Mouse (Mus musculus): ENCODE measurements around the gene Tspyl1. TPM values are rescaled to one million over a fixed set of nuclear protein-coding genes. Genes with fewer than 3 reads are reported as not detected.

Tspyl1 gene
- polyA plus RNA-seq, 1 experiment from 2014 or later: 70.1 TPM

- DNase-seq (ENCODE audit: low spot score) (peak; percentile 30), ATAC-seq (replicated peaks; ENCODE audit: low FRiP score, low read depth) (no peak; the same call in 1 of the 2 replicates)
- Histone ChIP-seq H3K27ac (no peak overlapping the region), H3K4me2 (ENCODE audit: low read length) (peak overlapping the region; percentile 23; the same call in 1 of the 2 replicates), H3K9me3 (replicated peaks; ENCODE audit: low read length) (no peaks in the 10 kb centered on the region), H3K4me3 (replicated peaks; ENCODE audit: low read depth, low read length) (no peak overlapping the region), H3K36me3 (ENCODE audit: insufficient read depth, low read length) (peaks cover 8% of the 10 kb centered on the region; the same call in 1 of the 2 replicates), H3K27me3 (ENCODE audit: insufficient read depth, low read length) (no peaks in the 10 kb centered on the region), H3K4me1 (replicated peaks; ENCODE audit: insufficient read depth, low read length) (no peaks in the 10 kb centered on the region), H3K9ac (ENCODE audit: low read depth, low read length) (no peak overlapping the region)
- 5% methylated on average over 3 of the region's 3 CpGs for WGBS
- TF ChIP-seq CTCF (IDR thresholded peaks at IDR 0.05; ENCODE audit: low read depth): no peak
Measured at GRCm38 (mm10) chr10:34316571-34317216, 34.7 kb downstream of the Tspyl1 start.

DNA sequence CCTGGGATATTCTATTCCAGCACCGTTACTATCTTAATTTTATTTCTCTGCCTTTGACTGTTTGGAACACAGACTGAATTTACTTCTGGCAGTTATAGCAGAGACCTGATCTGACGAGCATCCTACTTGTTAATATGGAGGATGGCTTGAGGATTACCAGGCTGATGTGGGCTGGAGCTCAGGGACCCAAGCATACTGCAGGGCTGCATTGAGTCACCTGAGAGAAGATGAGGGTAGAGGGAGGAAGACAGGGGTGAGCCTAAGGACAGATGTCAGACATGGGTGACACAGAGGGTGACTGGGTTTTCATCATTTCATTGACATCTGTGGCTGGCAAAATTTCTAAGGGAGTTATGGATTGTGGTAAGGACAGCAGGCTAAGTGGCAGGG lies 35.2 kb downstream of the Tspyl1 start:
- H3K9ac ChIP-seq (ENCODE audit: low read depth, low read length): no peak overlapping the region
- no peak for DNase-seq (ENCODE audit: low spot score)
- H3K9me3 ChIP-seq (replicated peaks; ENCODE audit: low read length): no peaks in the 10 kb centered on the region
- H3K4me1 ChIP-seq (replicated peaks; ENCODE audit: insufficient read depth, low read length): no peaks in the 10 kb centered on the region
- peaks cover 11% of the 10 kb centered on the region; the same call in 1 of the 2 replicates for H3K36me3 ChIP-seq (ENCODE audit: insufficient read depth, low read length)
- 42% methylated on average over 2 of the region's 2 CpGs for WGBS
- no peak overlapping the region for H3K4me3 ChIP-seq (replicated peaks; ENCODE audit: low read depth, low read length)
- no peak overlapping the region for H3K4me2 ChIP-seq (ENCODE audit: low read length)
- H3K27ac ChIP-seq: no peak overlapping the region
- TF ChIP-seq CTCF (IDR thresholded peaks at IDR 0.05; ENCODE audit: low read depth): no peak
- H3K27me3 ChIP-seq (ENCODE audit: insufficient read depth, low read length): no peaks in the 10 kb centered on the region
- no peak for ATAC-seq (replicated peaks; ENCODE audit: low FRiP score, low read depth)

GRCm38 (mm10) chr10:34320809-34321208 lies 38.8 kb downstream of the Tspyl1 start:
- DNase-seq (ENCODE audit: low spot score) (no peak), ATAC-seq (replicated peaks; ENCODE audit: low FRiP score, low read depth) (no peak)
- WGBS: 69% methylated on average over 2 of the region's 2 CpGs
- no peaks in the 10 kb centered on the region for H3K9me3 ChIP-seq (replicated peaks; ENCODE audit: low read length)
- H3K4me3 ChIP-seq (replicated peaks; ENCODE audit: low read depth, low read length): no peak overlapping the region
- no peaks in the 10 kb centered on the region for H3K4me1 ChIP-seq (replicated peaks; ENCODE audit: insufficient read depth, low read length)
- no peak overlapping the region for H3K27ac ChIP-seq
- no peaks in the 10 kb centered on the region for H3K27me3 ChIP-seq (ENCODE audit: insufficient read depth, low read length)
- no peak overlapping the region for H3K9ac ChIP-seq (ENCODE audit: low read depth, low read length)
- 0 out of 2 replicates have a peak, but pooled peaks cover 3% of the 10 kb centered on the region for H3K36me3 ChIP-seq (ENCODE audit: insufficient read depth, low read length)
- no peak for TF ChIP-seq CTCF (IDR thresholded peaks at IDR 0.05; ENCODE audit: low read depth)
- H3K4me2 ChIP-seq (ENCODE audit: low read length): no peak overlapping the region

DNA sequence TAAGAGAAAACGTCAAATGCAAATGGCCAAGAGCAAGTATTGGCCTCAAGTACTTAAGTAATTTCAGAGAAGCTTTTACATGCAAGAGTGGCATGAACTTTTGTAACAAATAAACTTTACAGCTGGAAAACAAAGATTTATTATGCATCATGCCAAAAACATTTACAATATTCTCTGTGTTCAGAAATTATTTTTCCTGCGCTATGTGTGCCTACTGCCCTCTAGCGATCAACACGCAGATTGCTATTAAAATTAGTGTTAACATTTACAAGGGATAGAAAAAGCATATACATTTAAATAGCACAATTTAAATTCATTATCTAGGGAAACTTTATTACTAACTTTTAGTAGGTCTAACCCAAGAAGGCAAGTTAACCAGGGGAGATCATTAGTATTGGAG lies 44.7 kb downstream of the Tspyl1 start:
- Histone ChIP-seq H3K27ac (no peak overlapping the region), H3K9me3 (replicated peaks; ENCODE audit: low read length) (no peaks in the 10 kb centered on the region), H3K4me3 (replicated peaks; ENCODE audit: low read depth, low read length) (no peak overlapping the region), H3K9ac (ENCODE audit: low read depth, low read length) (no peak overlapping the region), H3K4me1 (replicated peaks; ENCODE audit: insufficient read depth, low read length) (no peaks in the 10 kb centered on the region), H3K36me3 (ENCODE audit: insufficient read depth, low read length) (0 out of 2 replicates have a peak, but pooled peaks cover 3% of the 10 kb centered on the region), H3K27me3 (ENCODE audit: insufficient read depth, low read length) (no peaks in the 10 kb centered on the region), H3K4me2 (ENCODE audit: low read length) (no peak overlapping the region)
- ATAC-seq (replicated peaks; ENCODE audit: low FRiP score, low read depth): no peak
- TF ChIP-seq CTCF (IDR thresholded peaks at IDR 0.05; ENCODE audit: low read depth): peak; percentile 86
- peak; percentile 70 for DNase-seq (ENCODE audit: low spot score)
- WGBS: 16% methylated on average over 4 of the region's 4 CpGs

DNA sequence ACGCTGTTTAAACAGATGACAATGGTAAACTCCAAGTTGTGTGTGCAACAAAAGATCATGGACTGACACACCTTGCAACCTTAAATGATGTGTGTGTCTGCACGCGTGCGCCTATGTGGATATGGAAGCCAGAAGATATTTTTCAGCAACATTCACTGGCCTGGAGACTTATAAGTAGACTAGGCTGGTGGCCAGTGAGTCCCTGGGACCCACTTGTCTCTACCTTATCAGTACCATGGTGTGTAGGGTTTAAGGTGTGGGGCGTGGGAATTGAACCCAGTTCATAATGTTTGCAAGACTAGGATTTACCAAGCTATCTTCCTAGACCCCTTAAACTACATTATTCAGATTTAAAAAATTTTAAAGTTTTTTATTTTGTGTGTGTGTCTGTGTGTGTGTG lies 45.2 kb downstream of the Tspyl1 start:
- TF ChIP-seq CTCF (IDR thresholded peaks at IDR 0.05; ENCODE audit: low read depth): no peak
- Histone ChIP-seq H3K4me2 (ENCODE audit: low read length) (no peak overlapping the region), H3K36me3 (ENCODE audit: insufficient read depth, low read length) (no peaks in the 10 kb centered on the region), H3K9ac (ENCODE audit: low read depth, low read length) (no peak overlapping the region), H3K9me3 (replicated peaks; ENCODE audit: low read length) (no peaks in the 10 kb centered on the region), H3K4me3 (replicated peaks; ENCODE audit: low read depth, low read length) (no peak overlapping the region), H3K4me1 (replicated peaks; ENCODE audit: insufficient read depth, low read length) (no peaks in the 10 kb centered on the region), H3K27me3 (ENCODE audit: insufficient read depth, low read length) (no peaks in the 10 kb centered on the region), H3K27ac (no peak overlapping the region)
- no peak for DNase-seq (ENCODE audit: low spot score)
- ATAC-seq (replicated peaks; ENCODE audit: low FRiP score, low read depth): no peak
- WGBS: 70% methylated on average over 5 of the region's 5 CpGs

DNA sequence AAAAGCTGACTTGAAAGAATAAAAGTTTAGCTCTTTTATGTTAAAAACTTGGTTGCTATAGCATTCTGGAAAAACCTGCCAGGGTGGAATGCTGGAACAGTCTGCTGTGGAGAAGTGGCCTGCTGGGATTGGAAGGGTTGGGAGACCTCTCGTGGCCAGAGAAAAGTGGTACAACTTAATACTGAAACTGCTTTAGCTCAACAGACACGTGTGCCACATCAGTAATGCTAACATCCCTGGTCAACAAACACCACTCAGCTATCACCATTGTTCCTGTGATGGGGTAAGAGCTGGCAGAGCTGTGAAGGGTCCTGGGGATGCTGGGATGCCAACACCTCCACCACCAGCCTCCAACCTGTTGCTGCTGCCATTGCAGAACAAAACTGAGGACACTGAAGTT lies 46.3 kb downstream of the Tspyl1 start:
- no peaks in the 10 kb centered on the region for H3K4me1 ChIP-seq (replicated peaks; ENCODE audit: insufficient read depth, low read length)
- peak; percentile 81 for TF ChIP-seq CTCF (IDR thresholded peaks at IDR 0.05; ENCODE audit: low read depth)
- ATAC-seq (replicated peaks; ENCODE audit: low FRiP score, low read depth) (peak; percentile 63), DNase-seq (ENCODE audit: low spot score) (peak; percentile 79)
- H3K9me3 ChIP-seq (replicated peaks; ENCODE audit: low read length): no peaks in the 10 kb centered on the region
- H3K27ac ChIP-seq: no peak overlapping the region
- H3K27me3 ChIP-seq (ENCODE audit: insufficient read depth, low read length): no peaks in the 10 kb centered on the region
- no peaks in the 10 kb centered on the region for H3K36me3 ChIP-seq (ENCODE audit: insufficient read depth, low read length)
- WGBS: 0% methylated on average over 2 of the region's 2 CpGs
- H3K4me3 ChIP-seq (replicated peaks; ENCODE audit: low read depth, low read length): no peak overlapping the region
- no peak overlapping the region for H3K9ac ChIP-seq (ENCODE audit: low read depth, low read length)
- no peak overlapping the region for H3K4me2 ChIP-seq (ENCODE audit: low read length)

Other genes with a start within 250 kb of the Tspyl1 start
- not detected in 2 replicates for gene Trappc3l, start 244.6 kb upstream of the Tspyl1 start, polyA plus RNA-seq (2015; fragmentation: Nextera tagmentation; extraction: Ambion mirVana)
- not detected in 2 replicates for gene Calhm4, start 237.9 kb upstream of the Tspyl1 start, polyA plus RNA-seq (2015; fragmentation: Nextera tagmentation; extraction: Ambion mirVana)
- 0.56 and 0.57 TPM in 2 replicates for gene Calhm5, start 185.7 kb upstream of the Tspyl1 start, polyA plus RNA-seq (2015; fragmentation: Nextera tagmentation; extraction: Ambion mirVana)
- 0.94 and 1.3 TPM in 2 replicates for gene Calhm6, start 154.2 kb upstream of the Tspyl1 start, polyA plus RNA-seq (2015; fragmentation: Nextera tagmentation; extraction: Ambion mirVana)
- gene Dse, start 74.5 kb upstream of the Tspyl1 start, polyA plus RNA-seq (2015; fragmentation: Nextera tagmentation; extraction: Ambion mirVana): 17.4 and 19.1 TPM in 2 replicates
- gene Tspyl4, start 15.3 kb downstream of the Tspyl1 start, polyA plus RNA-seq (2015; fragmentation: Nextera tagmentation; extraction: Ambion mirVana): 9.4 and 9.9 TPM in 2 replicates
- 0.06 and 0.09 TPM in 2 replicates for gene Col10a1, start 107.8 kb downstream of the Tspyl1 start, polyA plus RNA-seq (2015; fragmentation: Nextera tagmentation; extraction: Ambion mirVana)
- gene Nt5dc1, start 136.4 kb downstream of the Tspyl1 start, polyA plus RNA-seq (2015; fragmentation: Nextera tagmentation; extraction: Ambion mirVana): 15.2 and 15.9 TPM in 2 replicates
- gene Frk, start 201.2 kb downstream of the Tspyl1 start, polyA plus RNA-seq (2015; fragmentation: Nextera tagmentation; extraction: Ambion mirVana): 20.5 and 21.3 TPM in 2 replicates